Mouse (Mus musculus) embryonic facial prominence, embryonic 15.5 days (tissue): ENCODE results near the gene Mad1l1. TPM values are rescaled to one million over a fixed set of nuclear protein-coding genes. Genes with fewer than 3 reads are reported as not detected.
A peak's percentile ranks its signal among the peaks of the same experiment; 100 is the strongest.

ENCODE experiments used
- ATAC-seq: fragments of 200-750 bp; cut with Nextera tagmentation; 2 replicates; pipeline ENCODE4 v1.8.0; 2017; ENCODE audit warnings: low read depth, moderate TSS enrichment; ENCODE audit not compliant: insufficient number of reproducible peaks, low FRiP score, low TSS enrichment
- H3K27ac ChIP-seq: fragments of 300-500 bp; sonication (generic); replicated peaks from 2 replicates; pipeline ENCODE4 v1.5.1; 2015; ENCODE audit warnings: mild to moderate bottlenecking, inconsistent platforms
- H3K27me3 ChIP-seq: fragments of 300-500 bp; sonication (generic); 2 replicates; pipeline ENCODE4 v1.6.1; 2015; ENCODE audit warnings: inconsistent platforms
- H3K36me3 ChIP-seq: fragments of 300-500 bp; sonication (generic); 2 replicates; pipeline ENCODE4 v1.6.1; 2015; ENCODE audit warnings: mild to moderate bottlenecking, inconsistent platforms
- H3K4me1 ChIP-seq: fragments of 300-500 bp; sonication (generic); 2 replicates; pipeline ENCODE4 v1.6.1; 2015; ENCODE audit warnings: inconsistent platforms
- H3K4me2 ChIP-seq: fragments of 300-500 bp; sonication (generic); replicated peaks from 2 replicates; pipeline ENCODE4 v1.6.1; 2015; ENCODE audit warnings: mild to moderate bottlenecking, inconsistent platforms
- H3K4me3 ChIP-seq: fragments of 300-500 bp; sonication (generic); replicated peaks from 2 replicates; pipeline ENCODE4 v1.5.1; 2015; ENCODE audit warnings: mild to moderate bottlenecking, inconsistent platforms
- H3K9ac ChIP-seq: fragments of 300-500 bp; sonication (generic); 2 replicates; pipeline ENCODE4 v1.6.1; 2015; ENCODE audit warnings: inconsistent platforms
- H3K9me3 ChIP-seq: fragments of 300-500 bp; sonication (generic); replicated peaks from 2 replicates; pipeline ENCODE4 v1.6.1; 2016; ENCODE audit warnings: inconsistent platforms
- WGBS: fragments of 180-500 bp; shearing (Covaris S2); methylation state at CpG from one replicate; pipeline ENCODE4 v1.1.7; 2015; 5-methylcytosine and 5-hydroxymethylcytosine counted together
- polyA plus RNA-seq: library from polyadenylated mRNA; unstranded; fragments of >200 nt; fragmentation: Nextera tagmentation; extraction: Ambion mirVana; gene quantifications from 2 replicates; pipeline ENCODE4 v1.2.1, GENCODE M21; 2015

Gene Mad1l1
- polyA plus RNA-seq, 1 experiment from 2014 or later = 48.2 TPM

- no peaks in the 10 kb centered on the region for H3K9me3 ChIP-seq
- H3K27ac ChIP-seq = 0 out of 2 replicates have a peak overlapping the region, but pooled peaks have one; percentile 44
- H3K4me2 ChIP-seq = no peak overlapping the region
- no peaks in the 10 kb centered on the region for H3K36me3 ChIP-seq
- peaks cover 34% of the 10 kb centered on the region for H3K4me1 ChIP-seq
- no peak overlapping the region for H3K4me3 ChIP-seq
- WGBS = 67% methylated on average over 7 of the region's 7 CpGs
- H3K27me3 ChIP-seq = no peaks in the 10 kb centered on the region
- no peak for ATAC-seq
- no peak overlapping the region for H3K9ac ChIP-seq
Measured at GRCm38 (mm10) chr5:140127981-140128380, 193.4 kb downstream of the Mad1l1 start.

- no peaks in the 10 kb centered on the region for H3K9me3 ChIP-seq
- H3K27ac ChIP-seq = 0 out of 2 replicates have a peak overlapping the region, but pooled peaks have one; percentile 9
- H3K4me3 ChIP-seq = no peak overlapping the region
- no peaks in the 10 kb centered on the region for H3K27me3 ChIP-seq
- 72% methylated on average over 1 of the region's 1 CpGs for WGBS
- no peak for ATAC-seq
- H3K36me3 ChIP-seq = no peaks in the 10 kb centered on the region
- no peak overlapping the region for H3K9ac ChIP-seq
- peaks cover 55% of the 10 kb centered on the region for H3K4me1 ChIP-seq
- H3K4me2 ChIP-seq = no peak overlapping the region
Measured at GRCm38 (mm10) chr5:140124626-140125025, 196.7 kb downstream of the Mad1l1 start.

- 59% methylated on average over 4 of the region's 4 CpGs for WGBS
- H3K4me2 ChIP-seq = no peak overlapping the region
- H3K27ac ChIP-seq = peak overlapping the region; percentile 45; the same call in 1 of the 2 replicates
- no peak overlapping the region for H3K9ac ChIP-seq
- no peaks in the 10 kb centered on the region for H3K36me3 ChIP-seq
- H3K27me3 ChIP-seq = no peaks in the 10 kb centered on the region
- no peak overlapping the region for H3K4me3 ChIP-seq
- 0 out of 2 replicates have a peak, but pooled peaks have one; percentile 4 for ATAC-seq
- H3K4me1 ChIP-seq = peaks cover 49% of the 10 kb centered on the region
- no peaks in the 10 kb centered on the region for H3K9me3 ChIP-seq
Measured at GRCm38 (mm10) chr5:140123640-140124366, 197.5 kb downstream of the Mad1l1 start.

- Histone ChIP-seq H3K4me2 (no peak overlapping the region), H3K4me1 (peaks cover 43% of the 10 kb centered on the region), H3K9ac (no peak overlapping the region), H3K27me3 (no peaks in the 10 kb centered on the region), H3K9me3 (no peaks in the 10 kb centered on the region), H3K36me3 (no peaks in the 10 kb centered on the region), H3K27ac (peak overlapping the region; percentile 45; the same call in 1 of the 2 replicates), H3K4me3 (no peak overlapping the region)
- 49% methylated on average over 5 of the region's 5 CpGs for WGBS
- no peak for ATAC-seq
Measured at GRCm38 (mm10) chr5:140123194-140123593, 198.2 kb downstream of the Mad1l1 start.

- Histone ChIP-seq H3K36me3 (0 out of 2 replicates have a peak, but pooled peaks cover under 1% of the 10 kb centered on the region), H3K4me3 (no peak overlapping the region), H3K9me3 (no peaks in the 10 kb centered on the region), H3K4me1 (peaks cover 37% of the 10 kb centered on the region), H3K27me3 (no peaks in the 10 kb centered on the region), H3K27ac (peak overlapping the region; percentile 39), H3K9ac (no peak overlapping the region), H3K4me2 (no peak overlapping the region)
- ATAC-seq = peak; percentile 58; the same call in 1 of the 2 replicates
- WGBS = 39% methylated on average over 3 of the region's 3 CpGs
Measured at GRCm38 (mm10) chr5:140121966-140122365, 199.4 kb downstream of the Mad1l1 start.

- Histone ChIP-seq H3K27ac (no peak overlapping the region), H3K36me3 (peaks cover 7% of the 10 kb centered on the region; the same call in 1 of the 2 replicates), H3K4me1 (peaks cover 47% of the 10 kb centered on the region), H3K4me2 (no peak overlapping the region), H3K27me3 (no peaks in the 10 kb centered on the region), H3K4me3 (no peak overlapping the region), H3K9ac (no peak overlapping the region), H3K9me3 (no peaks in the 10 kb centered on the region)
- no peak for ATAC-seq
- 89% methylated on average over 3 of the region's 3 CpGs for WGBS
Measured at GRCm38 (mm10) chr5:140118921-140119320, 202.4 kb downstream of the Mad1l1 start.

- Histone ChIP-seq H3K36me3 (peaks cover 7% of the 10 kb centered on the region; the same call in 1 of the 2 replicates), H3K9ac (no peak overlapping the region), H3K27ac (no peak overlapping the region), H3K27me3 (no peaks in the 10 kb centered on the region), H3K4me2 (no peak overlapping the region), H3K9me3 (no peaks in the 10 kb centered on the region), H3K4me1 (peaks cover 41% of the 10 kb centered on the region), H3K4me3 (no peak overlapping the region)
- ATAC-seq = no peak
Measured at GRCm38 (mm10) chr5:140117968-140118367, 203.4 kb downstream of the Mad1l1 start.

- Histone ChIP-seq H3K9me3 (no peaks in the 10 kb centered on the region), H3K9ac (no peak overlapping the region), H3K4me1 (peaks cover 19% of the 10 kb centered on the region; the same call in 1 of the 2 replicates), H3K27ac (0 out of 2 replicates have a peak overlapping the region, but pooled peaks have one; percentile 1), H3K4me3 (no peak overlapping the region), H3K36me3 (peaks cover 7% of the 10 kb centered on the region; the same call in 1 of the 2 replicates), H3K27me3 (no peaks in the 10 kb centered on the region), H3K4me2 (no peak overlapping the region)
- 49% methylated on average over 8 of the region's 8 CpGs for WGBS
- no peak for ATAC-seq
Measured at GRCm38 (mm10) chr5:140115434-140116271, 205.7 kb downstream of the Mad1l1 start.

GRCm38 (mm10) chr5:140114512-140115060, 206.8 kb downstream of the Mad1l1 start:
- H3K4me1 ChIP-seq = peaks cover 14% of the 10 kb centered on the region; the same call in 1 of the 2 replicates
- peaks cover 7% of the 10 kb centered on the region; the same call in 1 of the 2 replicates for H3K36me3 ChIP-seq
- H3K27ac ChIP-seq = no peak overlapping the region
- H3K9me3 ChIP-seq = no peaks in the 10 kb centered on the region
- no peak for ATAC-seq
- H3K4me3 ChIP-seq = no peak overlapping the region
- H3K9ac ChIP-seq = no peak overlapping the region
- WGBS = 71% methylated on average over 3 of the region's 3 CpGs
- no peaks in the 10 kb centered on the region for H3K27me3 ChIP-seq
- no peak overlapping the region for H3K4me2 ChIP-seq

- WGBS = 83% methylated on average over 2 of the region's 2 CpGs
- Histone ChIP-seq H3K27me3 (no peaks in the 10 kb centered on the region), H3K9ac (no peak overlapping the region), H3K4me3 (no peak overlapping the region), H3K36me3 (peaks cover 7% of the 10 kb centered on the region; the same call in 1 of the 2 replicates), H3K27ac (no peak overlapping the region), H3K4me1 (peaks cover 14% of the 10 kb centered on the region; the same call in 1 of the 2 replicates), H3K9me3 (no peaks in the 10 kb centered on the region), H3K4me2 (no peak overlapping the region)
- ATAC-seq = no peak
Measured at GRCm38 (mm10) chr5:140113281-140113680, 208.1 kb downstream of the Mad1l1 start.

- H3K9ac ChIP-seq = no peak overlapping the region
- H3K4me1 ChIP-seq = no peaks in the 10 kb centered on the region
- 56% methylated on average over 3 of the region's 3 CpGs for WGBS
- H3K27me3 ChIP-seq = no peaks in the 10 kb centered on the region
- H3K36me3 ChIP-seq = no peaks in the 10 kb centered on the region
- no peak overlapping the region for H3K4me2 ChIP-seq
- no peak for ATAC-seq
- H3K27ac ChIP-seq = no peak overlapping the region
- H3K9me3 ChIP-seq = no peaks in the 10 kb centered on the region
- H3K4me3 ChIP-seq = no peak overlapping the region
Measured at GRCm38 (mm10) chr5:140110024-140110423, 211.3 kb downstream of the Mad1l1 start.
